Mouse (Mus musculus): ENCODE measurements at regions not wholly inside any gene's neighbourhood (a gene's known extent, or its start where the extent isn't known, plus 50 kb on each side); places are given as distances from the start of the nearest gene placed in this dataset.

GRCm38 (mm10) chr2:115309856-115310631, 271.5 kb upstream of the BC052040 start:
- TF ChIP-seq POLR2A (IDR thresholded peaks at IDR 0.05; ENCODE audit: low read depth, low read length) = no peak
- TF ChIP-seq CTCF (conservative IDR thresholded peaks at IDR 0.05; ENCODE audit: insufficient read depth, insufficient read length, low read depth, low read length) = no peak
